Mouse (Mus musculus) gastrocnemius, postnatal 10 days (tissue): ENCODE data around the gene Aagab. TPM values are rescaled to one million over a fixed set of nuclear protein-coding genes. Genes with fewer than 3 reads are reported as not detected.

ENCODE experiments used
- DNase-seq: peaks from one replicate; pipeline ENCODE4 v3.0.0; 2021; ENCODE audit warnings: mixed read lengths
- total RNA-seq, 2 experiments: library from RNA; stranded (reverse); gene quantifications; 2 replicates each; pipeline ENCODE4 v1.2.3; 2021

Gene Aagab
- total RNA-seq, 2 experiments from 2014 or later, result 13.0 to 14.5 TPM

GRCm38 (mm10) chr9:63647581-63648519 is 45.4 kb downstream of the Aagab start:
- no peak for DNase-seq

GRCm38 (mm10) chr9:63648520-63648918 is 46.1 kb downstream of the Aagab start:
- DNase-seq, result no peak

- peak; percentile 46 for DNase-seq
Observed at GRCm38 (mm10) chr9:63649841-63650545, 47.5 kb downstream of the Aagab start.

GRCm38 (mm10) chr9:63650905-63651304 is 48.4 kb downstream of the Aagab start:
- peak; percentile 55 for DNase-seq

GRCm38 (mm10) chr9:63651594-63651993 is 49.1 kb downstream of the Aagab start:
- DNase-seq, result peak; percentile 65

GRCm38 (mm10) chr9:63653666-63654065 is 51.2 kb downstream of the Aagab start:
- no peak for DNase-seq

GRCm38 (mm10) chr9:63654575-63654974 is 52.1 kb downstream of the Aagab start:
- no peak for DNase-seq

- DNase-seq, result no peak
Observed at GRCm38 (mm10) chr9:63655092-63655491, 52.6 kb downstream of the Aagab start.

- DNase-seq, result peak; percentile 56
Observed at GRCm38 (mm10) chr9:63657167-63657566, 54.7 kb downstream of the Aagab start.

GRCm38 (mm10) chr9:63658436-63658835 is 56.0 kb downstream of the Aagab start:
- no peak for DNase-seq

GRCm38 (mm10) chr9:63658970-63659371 is 56.5 kb downstream of the Aagab start:
- DNase-seq, result no peak

GRCm38 (mm10) chr9:63660061-63660460 is 57.6 kb downstream of the Aagab start:
- DNase-seq, result no peak

- no peak for DNase-seq
Observed at GRCm38 (mm10) chr9:63660691-63661090, 58.2 kb downstream of the Aagab start.

- no peak for DNase-seq
Observed at GRCm38 (mm10) chr9:63662759-63663158, 60.3 kb downstream of the Aagab start.

- DNase-seq, result no peak
Observed at GRCm38 (mm10) chr9:63663222-63663621, 60.8 kb downstream of the Aagab start.

- no peak for DNase-seq
Observed at GRCm38 (mm10) chr9:63664300-63664745, 61.9 kb downstream of the Aagab start.

- DNase-seq, result no peak
Observed at GRCm38 (mm10) chr9:63664792-63665646, 62.6 kb downstream of the Aagab start.

- DNase-seq, result peak; percentile 63
Observed at GRCm38 (mm10) chr9:63666612-63667372, 64.3 kb downstream of the Aagab start.

- DNase-seq, result no peak
Observed at GRCm38 (mm10) chr9:63667373-63667724, 64.9 kb downstream of the Aagab start.

GRCm38 (mm10) chr9:63668621-63669020 is 66.2 kb downstream of the Aagab start:
- DNase-seq, result no peak

- no peak for DNase-seq
Observed at GRCm38 (mm10) chr9:63669816-63670215, 67.4 kb downstream of the Aagab start.
